Mouse (Mus musculus): ENCODE results near the gene Pigf.

Gene Pigf

DNA sequence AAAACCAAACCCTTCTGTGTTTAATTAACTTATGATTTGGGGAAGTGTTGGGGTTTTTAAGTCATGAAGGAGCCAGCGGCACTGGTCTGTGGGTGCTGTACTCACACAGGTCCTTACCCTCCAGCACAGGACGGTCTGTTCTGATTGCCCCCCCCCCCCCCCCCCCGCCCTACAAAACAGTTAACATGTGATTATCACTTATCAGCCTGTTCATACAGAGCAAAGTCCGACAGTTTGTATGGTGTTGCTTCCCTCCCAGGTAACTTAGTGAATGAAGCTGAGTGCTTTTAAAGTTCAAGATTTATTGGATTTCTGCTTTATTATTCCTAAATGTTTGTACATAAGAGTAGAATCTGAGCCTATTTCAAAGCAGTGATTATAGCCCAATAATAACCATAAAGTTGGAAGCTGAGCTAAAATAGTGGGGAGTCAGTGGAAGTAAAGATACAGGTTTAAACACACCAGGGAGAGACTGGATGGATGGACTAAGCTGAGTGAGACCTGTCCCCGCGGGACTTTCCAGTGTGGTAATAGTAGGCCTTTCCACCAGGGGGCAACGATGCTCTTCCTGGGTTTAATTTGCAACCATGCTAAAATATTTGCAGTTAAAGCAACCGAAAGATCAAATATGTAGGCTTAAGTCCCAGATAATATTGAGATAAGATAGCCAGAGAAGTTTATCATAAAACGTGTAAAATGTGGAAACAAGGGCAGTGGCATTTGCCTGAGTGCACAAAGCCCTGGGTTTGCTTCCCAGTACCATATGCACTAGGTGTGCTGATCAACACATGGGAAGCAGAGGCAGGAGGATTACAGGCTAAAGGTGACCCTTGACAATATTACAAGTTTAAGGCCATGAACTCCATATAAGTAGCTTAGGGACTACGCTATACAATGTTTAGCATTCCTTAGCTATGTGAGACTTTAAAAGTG is 11.2 kb upstream of the Pigf start:
- DNase-seq (ENCODE audit: extremely low spot score) = no peak

DNA sequence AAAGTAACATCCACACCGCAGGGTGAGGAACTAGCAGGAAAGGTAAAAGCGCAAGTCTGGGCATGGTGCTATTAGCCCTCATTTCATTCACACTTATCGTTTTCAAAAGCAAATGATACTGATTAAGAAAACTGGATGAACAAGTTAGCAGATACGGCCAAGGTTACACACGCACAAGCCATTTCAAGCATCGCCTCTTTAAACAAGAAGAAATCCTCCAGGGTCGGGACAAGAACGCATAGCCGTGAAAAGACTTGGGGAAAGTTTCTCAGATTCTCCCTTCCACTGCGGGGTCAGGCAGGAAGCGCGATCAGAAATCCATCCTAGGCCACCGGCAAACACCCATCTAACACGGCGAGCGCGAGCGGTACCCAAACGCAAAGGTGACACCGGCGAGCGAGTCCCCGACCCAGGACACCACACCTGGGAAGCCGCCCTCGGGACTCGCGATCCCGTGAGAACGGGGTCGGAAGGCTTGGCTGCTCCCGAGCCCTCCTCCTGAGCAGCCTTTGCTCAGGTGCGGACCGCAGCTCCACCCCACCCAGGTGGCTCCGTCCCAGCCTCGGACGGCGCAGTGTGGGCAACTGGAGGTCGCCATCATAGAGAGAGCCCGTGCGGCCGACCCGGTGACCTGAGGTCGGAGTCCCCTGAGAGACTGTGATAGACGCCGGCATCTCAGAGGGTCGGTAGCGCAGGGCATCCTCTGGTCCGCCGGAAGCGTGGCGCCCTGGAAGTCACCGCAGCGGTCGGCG is 539 bp downstream of the Pigf start:
- DNase-seq (ENCODE audit: extremely low spot score) = no peak

DNA sequence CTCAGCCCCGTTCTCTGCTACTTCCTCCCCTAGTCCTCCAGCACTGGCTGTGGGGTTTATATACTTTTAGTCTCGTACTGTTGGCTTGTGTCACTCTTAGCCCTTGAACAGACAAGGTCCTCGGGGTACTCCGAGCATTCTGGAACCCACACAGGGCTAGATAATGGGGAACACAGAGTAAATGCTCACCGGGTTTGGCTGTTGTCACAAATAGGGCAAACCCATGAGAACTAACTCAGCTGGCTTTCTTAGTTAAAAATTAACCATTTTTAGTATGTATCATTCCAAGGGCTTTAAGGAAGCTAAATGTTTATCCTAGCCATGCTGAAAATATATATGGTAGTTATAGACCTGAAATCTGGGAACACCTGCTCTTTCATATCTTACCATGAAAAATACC is 5.5 kb downstream of the Pigf start:
- no peak for DNase-seq (ENCODE audit: extremely low spot score)

DNA sequence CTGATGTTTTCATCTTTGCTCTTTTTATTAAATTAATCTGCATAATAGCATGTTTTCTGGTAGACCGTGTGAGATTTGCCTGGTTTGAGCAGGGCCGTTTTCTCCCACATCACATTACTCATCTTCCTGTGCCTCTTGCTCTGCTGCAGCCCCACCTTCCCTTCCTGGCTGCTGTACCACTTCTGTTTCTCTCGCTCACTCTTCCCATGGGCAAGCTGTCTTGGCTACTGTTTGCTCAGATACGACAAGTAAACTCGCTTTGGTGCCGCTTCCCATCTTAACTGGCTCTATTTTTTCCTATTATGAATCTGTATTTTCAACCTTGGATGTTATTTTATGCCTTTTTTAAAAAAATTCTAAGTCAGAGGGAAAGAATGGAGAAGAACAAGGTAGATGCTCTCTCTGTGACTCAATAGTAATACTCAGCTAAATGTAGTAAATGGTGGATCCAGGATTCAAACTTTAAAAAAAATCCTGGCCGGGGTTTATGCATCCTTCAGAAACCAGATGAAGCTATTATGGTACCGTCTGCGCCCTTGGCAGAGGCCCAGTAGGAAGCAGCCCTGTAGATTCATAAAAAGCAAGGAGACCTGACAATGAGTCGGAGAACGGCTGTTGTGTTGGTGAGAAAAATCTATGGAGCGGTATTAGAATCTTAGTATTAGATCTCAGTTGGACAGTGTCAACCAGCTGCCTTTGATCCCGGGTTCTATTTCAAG is 13.7 kb downstream of the Pigf start:
- no peak for DNase-seq (ENCODE audit: extremely low spot score)

DNA sequence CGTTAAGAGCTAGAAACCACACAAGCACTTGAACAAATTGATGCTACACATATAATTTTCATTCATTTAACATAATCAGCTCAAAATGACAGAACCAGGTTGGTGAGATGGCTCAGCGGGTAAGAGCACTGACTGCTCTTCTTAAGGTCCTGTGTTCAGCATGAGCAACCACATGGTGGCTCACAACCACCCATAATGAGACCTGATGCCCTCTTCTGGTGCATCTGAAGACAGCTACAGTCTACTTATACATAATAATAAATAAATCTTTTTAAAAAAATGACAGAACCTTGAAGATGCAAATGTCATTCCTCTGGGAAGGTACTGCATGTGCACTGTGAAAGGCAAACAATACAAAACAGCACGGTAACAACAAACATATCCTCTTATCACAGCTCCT is 16.3 kb downstream of the Pigf start:
- DNase-seq (ENCODE audit: extremely low spot score) = no peak

DNA sequence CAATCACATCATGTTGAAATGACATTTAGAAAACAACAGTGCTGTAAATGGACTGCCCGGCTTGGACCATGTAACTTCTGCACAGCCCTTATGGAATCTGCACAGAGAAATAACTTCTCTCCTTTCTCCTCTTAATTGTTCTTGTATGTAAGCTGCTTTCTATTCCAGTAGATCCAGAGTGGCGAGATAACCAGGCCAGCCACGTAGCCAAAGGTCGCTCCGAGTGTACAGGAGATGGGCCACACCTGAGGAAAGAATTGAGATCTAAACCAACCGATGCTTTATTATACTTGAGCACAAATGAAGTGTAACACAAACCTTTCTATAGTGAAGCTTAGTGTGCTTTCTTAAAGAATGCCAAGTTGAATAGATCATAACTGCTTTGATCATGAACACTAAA is 27.9 kb downstream of the Pigf start:
- DNase-seq (ENCODE audit: extremely low spot score) = no peak

DNA sequence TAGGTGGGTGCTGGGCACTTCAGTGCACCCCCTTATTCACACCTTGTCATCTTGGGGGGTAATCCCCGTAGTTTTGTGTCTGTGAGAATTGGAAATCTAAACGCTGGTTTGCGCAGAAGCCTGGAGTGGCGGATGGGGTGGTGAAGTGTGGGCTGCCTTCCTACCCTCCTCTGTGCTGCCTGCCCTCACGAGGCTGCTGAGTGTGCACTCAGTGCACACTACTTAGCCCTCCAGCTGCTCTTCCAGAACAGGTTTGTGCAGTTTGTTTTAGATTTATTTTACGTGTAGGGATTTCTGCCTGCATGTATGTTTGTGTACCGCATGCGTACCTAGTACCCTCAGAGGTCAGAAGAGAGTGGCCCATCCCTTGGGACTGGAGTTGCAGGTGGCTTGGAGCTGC is 33.9 kb downstream of the Pigf start:
- DNase-seq (ENCODE audit: extremely low spot score) = no peak

DNA sequence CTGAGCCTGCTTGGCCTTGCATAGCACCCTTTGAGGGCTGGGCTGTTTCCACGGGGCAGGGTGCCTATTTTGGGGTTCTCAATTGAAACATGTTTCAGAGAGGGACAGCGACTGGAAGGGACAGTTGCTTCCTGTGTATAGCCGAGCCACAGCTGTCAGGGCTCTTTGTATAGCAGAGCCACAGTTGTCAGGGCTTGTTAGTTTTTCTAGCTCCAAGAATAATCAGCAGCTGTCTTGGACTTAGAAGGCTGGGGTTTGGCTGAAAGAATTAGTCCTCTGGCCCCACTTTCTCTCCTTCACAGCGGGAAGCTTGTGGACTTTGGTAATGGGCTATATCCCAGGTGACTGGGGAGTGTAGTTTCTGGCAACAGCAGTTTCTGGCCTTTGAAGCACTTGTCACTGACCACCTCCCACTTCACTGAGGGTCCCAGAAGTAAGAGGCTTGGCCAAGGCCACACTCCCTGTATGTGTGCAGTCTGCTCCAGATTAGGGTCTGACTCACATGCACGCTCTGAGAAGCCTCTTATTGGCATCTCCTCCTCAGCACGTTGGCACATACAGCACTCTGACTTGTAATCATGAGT is 36.5 kb downstream of the Pigf start:
- no peak for DNase-seq (ENCODE audit: extremely low spot score)

DNA sequence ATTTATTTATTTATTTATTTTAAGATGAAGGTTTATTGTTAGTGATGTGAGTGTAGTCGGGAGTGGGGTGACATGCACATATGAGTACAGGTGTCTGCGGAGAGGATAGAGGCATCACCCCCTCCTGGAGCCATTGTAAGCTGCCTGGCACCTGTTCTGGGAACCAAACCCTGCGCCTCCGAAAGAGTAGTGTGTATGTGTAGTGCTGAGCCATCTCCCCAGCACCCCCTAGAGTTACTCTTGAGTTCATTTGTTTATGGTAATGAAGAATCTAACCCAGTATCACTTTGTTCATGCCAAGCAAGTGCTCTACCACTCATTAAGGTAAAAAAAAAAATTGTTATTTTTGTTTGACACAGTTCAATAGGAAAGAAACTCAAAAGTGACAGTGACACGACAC is 37.0 kb downstream of the Pigf start:
- DNase-seq (ENCODE audit: extremely low spot score) = no peak

DNA sequence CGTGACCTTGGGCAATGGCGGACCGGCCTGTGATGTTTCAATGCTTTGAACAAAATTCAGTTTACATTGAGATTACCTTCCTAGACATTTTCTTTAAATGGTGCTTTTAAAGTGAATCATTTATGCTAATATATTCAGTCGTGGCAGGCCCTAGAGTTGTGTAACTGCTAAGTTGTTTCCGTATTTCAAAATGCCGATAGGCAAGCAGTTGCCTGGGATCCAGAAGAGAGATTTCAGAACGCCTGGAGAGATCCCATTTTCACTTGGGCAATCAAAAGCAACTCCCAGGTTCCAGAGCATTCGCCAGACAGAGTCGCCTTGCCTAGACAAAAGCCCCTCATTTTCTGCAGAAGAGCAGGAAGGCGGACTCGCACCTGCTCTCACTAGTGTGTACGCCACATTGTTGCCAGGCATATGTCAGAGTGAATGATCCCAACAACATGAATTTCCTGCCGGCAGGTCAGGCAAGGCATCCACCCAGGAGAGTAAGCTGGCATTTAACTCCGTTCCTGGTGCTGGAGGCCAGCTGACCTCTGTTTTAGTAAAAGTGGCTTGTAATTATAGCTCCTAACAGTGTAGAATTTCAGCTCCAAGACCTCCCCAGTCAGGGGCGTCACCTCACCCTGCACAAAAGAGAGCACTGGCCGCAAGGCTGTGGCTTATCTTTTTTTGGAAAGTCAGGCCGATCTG is 38.6 kb downstream of the Pigf start:
- no peak for DNase-seq (ENCODE audit: extremely low spot score)

DNA sequence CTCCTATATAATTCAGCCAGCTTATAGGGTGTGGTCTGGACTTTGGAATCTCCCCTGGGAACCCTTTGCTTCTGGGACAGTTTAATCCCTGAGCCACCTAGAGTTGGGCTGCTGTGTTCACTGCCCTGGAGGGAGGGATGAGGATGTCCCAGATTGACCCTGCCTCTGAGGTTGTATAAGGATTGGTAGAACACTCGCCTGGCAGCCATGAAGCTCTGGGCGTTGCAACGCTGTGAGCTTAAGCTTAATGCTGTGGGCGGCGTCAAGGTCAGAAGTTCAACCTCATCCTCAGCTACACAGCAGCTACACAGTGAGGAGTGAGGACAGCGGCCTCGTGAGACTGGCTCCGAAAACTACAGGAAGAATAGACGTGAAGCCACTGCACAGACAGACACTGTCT is 42.7 kb downstream of the Pigf start:
- DNase-seq (ENCODE audit: extremely low spot score) = no peak

DNA sequence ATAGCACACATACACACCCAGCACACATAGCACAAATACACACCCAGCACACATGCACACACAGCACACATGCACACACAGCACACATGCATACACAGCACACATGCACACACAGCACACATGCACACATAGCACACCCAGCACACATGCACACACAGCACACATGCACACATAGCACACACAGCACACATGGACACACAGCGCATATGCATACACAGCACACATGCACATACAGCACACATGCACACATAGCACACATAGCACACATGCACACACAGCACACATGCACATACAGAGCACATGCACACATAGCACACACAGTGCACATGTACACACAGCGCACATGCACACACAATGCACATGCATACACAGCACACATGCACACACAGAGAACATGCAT is 43.5 kb downstream of the Pigf start:
- no peak for DNase-seq (ENCODE audit: extremely low spot score)

DNA sequence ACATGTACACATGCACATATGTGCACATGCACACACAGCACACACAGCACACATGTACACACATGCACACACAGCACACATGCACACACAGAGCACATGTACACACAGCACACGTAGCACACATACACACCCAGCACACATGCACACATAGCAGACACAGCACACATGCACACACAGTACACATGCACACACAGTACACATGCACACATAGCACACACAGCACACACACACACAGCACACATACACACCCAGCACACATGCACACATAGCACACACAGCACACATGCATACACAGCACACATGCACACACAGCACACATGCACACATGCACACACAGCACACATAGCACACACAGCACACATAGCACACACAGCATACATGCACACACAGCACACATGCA is 44.0 kb downstream of the Pigf start:
- no peak for DNase-seq (ENCODE audit: extremely low spot score)

DNA sequence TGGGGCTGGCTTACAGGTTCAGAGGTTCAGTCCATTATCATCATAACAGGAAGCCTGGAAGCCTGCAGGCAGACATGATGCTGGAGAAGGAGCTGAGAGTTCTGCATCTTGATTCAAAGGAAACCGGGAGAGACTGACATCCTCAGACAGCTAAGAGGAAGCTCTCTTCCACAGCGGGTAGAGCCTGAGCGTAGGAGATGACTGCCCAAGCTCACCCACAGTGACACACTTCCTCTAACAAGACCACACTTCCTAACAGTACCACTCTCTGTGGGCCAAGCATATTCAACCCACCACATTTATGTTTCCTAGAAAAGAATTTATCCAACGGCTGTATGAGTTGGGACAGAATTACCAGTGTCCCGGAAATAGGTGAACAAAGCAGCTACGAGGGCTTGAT is 46.7 kb downstream of the Pigf start:
- no peak for DNase-seq (ENCODE audit: extremely low spot score)

DNA sequence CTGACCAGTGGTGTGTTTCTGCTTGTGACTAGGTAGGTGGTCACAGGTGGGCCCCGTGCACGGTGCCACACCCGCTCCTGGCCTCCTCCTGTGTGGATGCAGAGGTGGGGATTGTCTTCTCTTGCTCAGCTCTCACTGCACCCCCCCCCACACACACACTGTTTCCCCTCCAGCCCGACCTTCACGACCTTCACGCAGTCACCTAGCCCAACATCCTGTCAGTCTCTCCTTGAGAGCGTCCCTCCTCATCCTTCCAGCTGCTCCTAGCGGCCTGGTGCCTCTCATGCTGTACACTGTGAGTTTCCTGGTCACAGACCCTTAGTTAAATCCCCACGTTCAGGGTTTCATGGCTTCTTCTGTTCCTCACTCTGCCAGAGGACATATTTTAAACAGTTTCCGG is 48.8 kb downstream of the Pigf start:
- no peak for DNase-seq (ENCODE audit: extremely low spot score)

DNA sequence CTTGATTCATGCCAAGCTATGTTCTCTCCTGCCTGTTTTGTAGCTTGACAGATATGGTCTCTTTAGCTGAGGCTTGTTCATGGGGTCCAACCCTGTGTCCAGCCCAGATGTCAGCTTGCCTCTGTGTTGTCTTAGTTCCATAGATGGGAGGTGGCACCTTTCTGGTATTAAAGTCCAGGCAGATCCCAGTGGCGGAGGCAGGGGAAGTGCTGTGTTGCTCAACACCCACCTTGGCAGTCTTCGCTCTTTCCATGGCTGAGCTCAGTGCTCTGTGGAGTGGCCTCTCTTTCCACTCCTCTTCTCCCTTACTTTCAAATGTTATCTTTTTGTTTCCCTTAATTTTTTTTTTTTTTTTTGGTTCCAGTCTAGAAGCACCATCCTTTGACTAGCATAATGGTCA is 52.1 kb downstream of the Pigf start:
- no peak for DNase-seq (ENCODE audit: extremely low spot score)

DNA sequence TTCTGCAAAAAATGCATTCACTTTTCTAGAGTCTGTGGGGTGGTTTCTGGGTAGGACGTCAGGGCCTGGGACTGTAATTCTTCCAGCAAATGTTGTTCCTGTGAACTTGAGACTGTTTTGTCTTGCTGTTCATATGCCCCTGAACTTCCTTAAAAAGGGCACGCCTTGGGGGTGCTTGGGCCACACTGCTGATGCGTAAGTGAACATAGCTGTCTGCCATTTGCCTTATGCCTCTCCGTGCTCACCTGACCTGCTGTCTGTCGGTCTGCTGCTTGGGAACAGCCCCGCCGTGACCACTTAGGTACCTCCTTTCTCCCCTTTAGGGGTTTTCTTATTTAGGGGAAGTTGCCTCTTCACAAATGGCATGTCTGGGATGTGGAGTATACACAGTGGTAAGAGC is 53.3 kb downstream of the Pigf start:
- DNase-seq (ENCODE audit: extremely low spot score) = no peak

DNA sequence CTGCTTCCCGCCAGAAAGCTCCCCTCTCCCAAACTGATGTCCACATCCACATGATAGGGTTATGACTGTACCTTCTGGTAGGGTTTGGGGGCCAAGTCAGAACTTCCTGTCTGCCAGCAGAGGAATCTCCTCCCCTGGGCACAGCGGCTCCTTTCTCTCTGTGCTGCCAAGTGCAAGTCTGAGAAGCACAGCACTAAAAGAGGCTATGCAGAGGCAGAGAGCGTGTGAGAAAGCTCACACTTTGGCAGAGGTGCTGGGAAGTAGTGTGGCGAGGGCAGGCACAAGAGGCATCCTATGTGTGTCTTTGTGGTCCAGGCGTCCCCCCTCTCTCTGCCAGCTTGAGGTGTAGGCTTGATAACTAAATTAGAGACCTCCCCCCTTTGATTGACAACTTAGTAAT is 54.2 kb downstream of the Pigf start:
- DNase-seq (ENCODE audit: extremely low spot score) = no peak

DNA sequence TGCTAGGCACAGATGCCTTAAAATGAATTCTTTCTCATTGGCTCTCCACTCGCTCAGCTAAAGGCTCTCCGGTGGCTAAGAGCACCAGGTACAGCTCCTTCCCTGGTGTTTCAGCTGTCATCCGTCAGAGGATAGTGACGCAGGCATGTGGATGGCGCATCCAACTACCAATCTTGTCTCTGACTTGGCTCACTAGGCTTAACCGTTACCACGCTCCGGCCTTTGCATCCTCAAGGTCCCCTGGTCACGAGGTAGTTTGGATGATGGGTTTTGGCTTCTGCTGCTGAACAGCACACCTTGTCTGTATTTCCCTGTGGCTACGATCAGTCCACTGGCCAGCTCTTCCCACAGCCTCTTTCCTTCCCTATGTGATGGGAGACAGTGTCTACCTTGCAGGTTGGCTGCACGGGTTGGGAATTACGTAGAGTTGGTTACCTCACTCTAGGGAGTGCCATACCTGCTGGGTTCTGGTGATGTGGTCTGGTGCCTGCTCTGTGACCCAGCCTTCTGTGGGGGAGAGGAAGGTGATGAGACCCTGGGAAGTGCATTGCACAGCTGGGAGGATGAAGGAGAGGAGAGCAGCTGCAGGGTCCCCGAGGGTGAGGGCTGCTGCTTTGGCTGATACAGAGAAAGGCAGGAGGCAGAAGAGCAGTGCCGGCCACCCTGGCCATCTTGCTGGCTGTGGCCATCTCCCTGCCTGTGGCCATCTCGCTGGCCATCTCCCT is 55.0 kb downstream of the Pigf start:
- DNase-seq (ENCODE audit: extremely low spot score) = no peak

DNA sequence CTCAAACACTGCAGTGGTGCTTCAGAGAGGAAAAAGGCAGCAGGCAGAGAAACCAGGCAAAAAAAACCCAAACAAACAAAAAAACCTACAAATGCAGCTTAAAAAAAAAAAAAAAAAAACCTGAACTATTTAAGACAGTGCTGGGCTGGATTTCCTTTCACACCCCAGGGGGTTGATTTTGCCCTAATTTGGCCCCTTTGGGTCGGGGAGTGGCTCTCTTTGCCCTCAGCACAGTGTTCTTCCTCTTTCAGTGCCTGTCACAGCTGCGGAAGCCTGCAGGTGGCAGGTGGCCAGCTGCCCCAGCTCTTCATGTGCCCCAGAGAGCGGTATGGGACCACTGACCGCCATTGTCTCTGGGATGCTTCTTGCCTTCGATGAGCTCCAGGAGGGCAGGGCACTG is 55.6 kb downstream of the Pigf start:
- no peak for DNase-seq (ENCODE audit: extremely low spot score)

DNA sequence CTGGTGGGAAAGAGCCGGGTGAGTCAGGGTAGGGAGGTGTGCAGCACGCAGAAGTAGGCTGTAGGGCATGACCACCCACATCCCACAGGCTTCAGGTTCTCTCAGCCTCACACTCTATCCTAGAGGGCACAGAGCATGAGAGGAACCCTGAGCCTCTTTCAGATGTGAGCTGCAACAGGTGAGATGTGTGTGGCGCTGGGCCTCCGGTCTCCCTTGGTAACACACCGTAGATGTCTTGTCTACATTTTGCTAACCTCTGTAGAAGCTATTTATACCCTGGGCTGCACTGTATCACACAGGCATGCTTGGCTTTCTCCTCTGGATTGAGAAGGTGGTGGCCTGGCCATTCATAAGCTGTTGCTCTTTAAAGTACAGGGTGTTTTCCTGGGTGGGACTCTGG is 56.6 kb downstream of the Pigf start:
- DNase-seq (ENCODE audit: extremely low spot score) = no peak
